Mouse (Mus musculus) embryonic fibroblast, embryonic 13.5 days (primary cell): Measurements from ENCODE around the gene Ube4a.

Experiments
- CTCF ChIP-seq: IDR thresholded peaks from 2 replicates; pipeline ENCODE4 v1.5.1; 2011; ENCODE audit warnings: mild to moderate bottlenecking, control low read depth, low read length, moderate library complexity, borderline replicate concordance; ENCODE audit not compliant: insufficient read depth
- POLR2A ChIP-seq: IDR thresholded peaks from 2 replicates; pipeline ENCODE4 v1.6.1; 2011; ENCODE audit warnings: low read depth, mild to moderate bottlenecking, control low read depth, low read length, moderate library complexity

GRCm38 (mm10) chr9:44947836-44948235, 17.6 kb downstream of the Ube4a start:
- TF ChIP-seq POLR2A (no peak), CTCF (no peak)
